Mouse (Mus musculus) kidney, postnatal 36 days (tissue): ENCODE results near the gene Epor.

Source experiments
- DNase-seq, 2 experiments: peaks; one replicate each; pipeline ENCODE4 v3.0.0; 2021 to 2022; ENCODE audit warnings: mixed read lengths in 2 of 2

Gene Epor

DNA sequence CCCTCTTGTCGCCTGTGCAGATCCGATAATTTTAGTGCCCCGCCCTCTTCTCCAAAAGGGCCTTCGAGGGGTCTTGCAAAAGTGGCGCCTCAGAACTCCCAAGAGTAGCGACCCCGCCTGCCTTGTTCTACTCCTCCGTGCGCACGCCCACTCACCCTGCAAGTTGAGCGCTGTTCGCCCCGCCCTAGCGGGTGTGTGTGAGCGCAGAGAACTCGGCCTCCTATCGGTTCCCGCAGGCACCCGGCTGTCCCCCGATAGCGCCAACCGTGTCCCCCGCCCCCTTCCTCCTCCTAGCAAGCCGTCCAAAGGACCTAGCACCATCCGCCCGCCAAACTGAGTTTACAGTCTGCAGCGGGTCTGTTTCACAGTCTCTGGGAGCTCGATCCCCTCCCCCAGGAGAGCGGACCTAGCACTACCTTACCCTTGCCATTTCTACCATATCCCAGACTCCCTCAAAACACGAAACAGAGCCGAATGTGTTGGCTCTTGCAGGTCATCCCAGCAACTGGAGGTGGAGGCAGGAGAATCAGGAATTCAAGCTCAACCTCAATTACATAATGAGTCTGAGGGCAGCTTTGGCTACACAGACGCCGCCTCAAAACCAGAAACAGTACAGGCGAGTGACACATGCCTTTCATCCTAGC is 768 bp downstream of the Epor start:
- peak; percentile 57 to 77 for DNase-seq

DNA sequence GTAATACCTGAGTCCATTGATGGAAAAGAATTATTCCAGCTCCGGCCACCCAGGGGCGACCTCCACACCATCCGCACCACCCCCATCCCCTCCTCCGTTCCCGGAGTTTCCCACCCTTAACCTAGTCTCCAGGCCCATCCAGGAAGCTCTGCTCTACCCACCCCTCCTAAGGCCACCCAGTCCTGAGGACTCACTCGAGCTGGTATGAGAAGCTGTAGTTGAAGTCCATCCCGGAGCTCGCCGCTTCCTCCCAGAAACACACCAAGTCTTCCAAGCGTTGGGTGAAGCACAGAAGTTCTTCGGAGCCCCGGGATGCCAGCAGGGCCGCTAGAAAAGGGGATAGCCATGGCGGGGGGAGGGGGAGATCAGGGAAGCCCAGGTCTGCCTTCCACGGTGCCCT is 1.3 kb downstream of the Epor start:
- no peak for DNase-seq

DNA sequence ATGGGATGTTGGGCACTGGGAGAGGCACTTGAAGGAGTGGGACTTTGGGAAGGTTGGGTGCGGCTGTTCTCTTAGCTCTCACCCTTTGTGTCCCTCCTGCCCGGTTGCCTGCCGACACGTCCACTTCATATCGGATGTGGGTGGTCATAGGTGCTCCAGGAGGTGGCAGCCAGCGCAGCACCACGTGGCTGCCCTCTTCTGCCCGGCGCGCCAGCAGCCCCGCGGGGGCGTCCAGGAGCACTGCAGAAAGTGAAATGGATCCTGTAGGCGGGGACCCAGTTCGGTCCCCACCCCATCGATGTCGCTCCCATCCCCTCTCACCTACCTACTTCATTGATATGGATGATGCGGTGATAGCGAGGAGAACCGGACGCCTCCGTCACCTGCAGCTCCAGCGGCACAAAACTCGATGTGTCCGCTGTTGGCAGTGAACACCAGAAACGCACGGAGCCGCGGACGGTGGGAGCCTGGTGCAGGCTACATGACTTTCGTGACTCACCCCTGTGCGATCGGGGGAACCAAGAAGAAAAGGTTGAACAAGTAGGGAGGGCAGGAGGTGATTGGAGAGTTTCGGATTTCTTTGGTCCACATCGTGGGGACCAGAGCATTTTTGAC is 1.8 kb downstream of the Epor start:
- DNase-seq = peak in 1 of 2 experiments; percentile 23

DNA sequence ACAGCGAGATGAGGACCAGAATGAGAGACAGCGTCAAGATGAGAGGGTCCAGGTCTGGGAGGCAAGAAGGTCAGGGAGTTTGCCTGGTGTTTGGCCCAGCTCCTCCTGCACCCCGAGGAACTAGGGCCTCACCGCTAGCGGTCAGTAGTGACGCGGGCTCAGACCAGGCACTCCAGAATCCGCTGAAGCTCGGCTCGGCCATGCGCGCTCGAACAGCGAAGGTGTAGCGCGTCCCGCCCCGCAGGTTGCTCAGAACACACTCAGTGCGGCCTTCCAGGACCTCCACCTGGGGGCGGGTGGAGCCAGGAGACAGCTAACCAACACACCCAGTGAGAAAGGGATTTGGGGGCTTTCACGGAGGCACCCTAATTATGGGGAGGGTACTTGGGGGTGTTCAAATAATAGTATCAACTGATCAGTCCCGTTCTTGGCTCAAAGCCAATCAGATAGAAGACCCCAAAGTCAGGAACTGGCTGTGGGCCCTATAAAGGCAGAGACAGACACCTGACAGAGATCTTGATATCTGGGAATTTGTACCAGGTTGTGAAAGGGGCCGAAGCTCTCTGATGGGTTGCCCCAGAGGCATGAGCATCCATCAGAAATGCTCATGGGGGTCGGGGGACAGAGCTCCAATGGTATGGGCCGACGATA is 2.6 kb downstream of the Epor start:
- peak; percentile 57 to 73 for DNase-seq

DNA sequence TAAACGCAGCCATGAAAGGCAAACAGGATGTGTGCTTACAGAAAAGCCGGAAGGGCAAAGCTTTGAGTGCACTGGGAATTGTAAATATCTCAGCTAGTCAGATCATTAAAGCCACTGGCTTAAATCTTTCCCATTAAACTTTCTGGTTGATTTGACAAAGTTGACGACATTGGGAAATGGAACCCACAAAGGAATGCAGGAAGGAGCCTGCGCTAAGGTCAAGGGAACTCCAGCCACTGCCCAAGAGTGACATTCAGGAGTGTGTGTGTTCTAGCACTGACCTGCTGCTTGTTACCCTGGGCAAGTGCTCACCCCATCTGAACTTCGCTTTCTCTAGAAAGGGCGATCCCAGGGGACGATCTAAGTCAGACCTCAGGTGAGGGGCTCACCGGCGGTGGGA is 3.2 kb downstream of the Epor start:
- peak; percentile 32 to 41 for DNase-seq

DNA sequence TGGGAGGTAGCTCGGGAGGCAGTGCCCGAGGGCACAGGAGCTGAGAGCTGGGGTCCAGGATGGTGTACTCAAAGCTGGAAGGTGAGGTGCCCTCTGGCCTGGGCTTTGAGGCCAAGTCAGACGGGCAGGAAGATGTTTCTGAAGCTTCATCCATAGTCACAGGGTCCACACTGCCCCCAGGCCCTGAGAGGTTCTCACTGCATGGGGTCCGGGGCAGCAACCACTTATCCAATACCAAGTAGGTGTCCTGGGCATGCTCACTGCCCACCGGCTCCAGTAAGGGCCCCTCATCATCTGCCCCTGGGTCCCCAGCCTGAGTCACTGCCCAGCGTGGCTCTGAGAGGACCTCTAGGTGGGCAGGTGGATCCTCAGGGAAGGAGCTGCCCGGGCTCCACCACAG is 4.1 kb downstream of the Epor start:
- no peak for DNase-seq

DNA sequence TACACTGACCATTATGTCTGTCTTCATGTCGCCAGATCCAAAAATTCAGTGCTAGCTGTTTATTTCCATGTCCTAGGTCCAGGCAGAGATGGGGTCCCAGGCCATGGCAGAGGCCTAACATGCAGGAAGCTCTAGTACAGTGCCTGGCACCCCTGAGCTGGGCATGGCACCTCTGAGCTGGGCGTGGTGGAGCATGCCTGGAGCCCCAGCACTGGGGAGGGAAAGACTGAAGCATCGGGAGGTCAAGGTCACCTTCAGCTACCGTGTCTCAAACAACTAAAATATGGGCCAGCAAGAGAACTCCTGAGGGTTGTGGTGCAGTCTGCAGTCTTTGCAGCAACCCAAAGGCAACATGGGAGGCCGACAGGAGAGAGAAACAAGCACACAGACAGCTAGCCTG is 4.9 kb downstream of the Epor start:
- DNase-seq = no peak

DNA sequence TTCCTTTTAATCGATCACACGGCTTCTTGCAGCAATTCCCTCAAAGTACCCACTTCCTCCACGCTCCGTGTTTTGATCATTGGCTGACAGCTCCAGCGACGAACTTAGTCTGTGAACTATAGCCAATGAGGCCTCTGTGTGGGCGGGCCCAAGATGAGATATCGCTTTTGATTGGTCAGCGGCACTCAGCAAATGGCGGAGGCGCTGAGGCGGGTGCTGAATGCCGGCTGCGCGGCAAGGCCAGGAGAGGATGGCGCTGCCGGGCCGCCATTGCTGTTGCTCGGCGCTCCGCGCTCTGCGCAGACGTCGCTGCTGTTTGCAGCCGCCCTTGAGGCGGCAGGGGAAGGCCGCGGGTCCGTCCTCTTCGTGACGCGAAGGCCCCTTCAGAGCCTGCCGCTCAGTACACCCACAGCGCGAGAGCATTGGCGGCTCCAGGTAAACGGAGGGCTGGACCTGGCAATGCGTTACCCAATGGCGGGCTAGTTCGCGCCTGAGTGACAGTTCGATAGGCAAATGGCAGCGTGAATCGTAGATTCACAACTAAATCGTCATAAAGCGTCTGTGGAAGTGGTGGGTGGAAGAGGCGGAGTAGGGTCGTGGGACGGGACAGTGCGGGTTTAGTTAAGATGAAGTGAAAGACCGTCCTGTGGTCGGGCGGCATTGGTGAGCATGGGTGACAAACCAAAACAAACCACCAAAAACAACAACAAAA is 7.6 kb downstream of the Epor start, which contains the start of gene Swsap1:
TSS of gene Swsap1 (plus strand) at position 186 of the 712 bp plus-strand sequence.
- peak; percentile 97 to 99 for DNase-seq

DNA sequence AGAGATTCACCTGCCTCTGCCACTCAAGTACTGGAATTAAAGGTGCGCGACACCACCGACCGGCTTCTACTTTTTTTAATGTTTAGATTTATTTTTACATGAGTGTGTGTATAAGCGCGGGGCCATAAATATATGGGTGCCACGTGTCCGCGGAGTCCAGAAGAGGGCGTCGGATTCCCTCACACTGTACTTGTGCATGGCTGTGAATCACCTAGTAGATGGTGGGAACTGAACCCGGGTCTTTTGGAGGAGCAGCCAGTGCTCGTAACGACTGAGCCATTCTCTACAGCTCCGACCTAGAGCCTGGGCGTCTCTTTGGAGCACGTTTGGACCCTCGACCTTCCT is 8.1 kb downstream of the Epor start:
- DNase-seq = no peak

DNA sequence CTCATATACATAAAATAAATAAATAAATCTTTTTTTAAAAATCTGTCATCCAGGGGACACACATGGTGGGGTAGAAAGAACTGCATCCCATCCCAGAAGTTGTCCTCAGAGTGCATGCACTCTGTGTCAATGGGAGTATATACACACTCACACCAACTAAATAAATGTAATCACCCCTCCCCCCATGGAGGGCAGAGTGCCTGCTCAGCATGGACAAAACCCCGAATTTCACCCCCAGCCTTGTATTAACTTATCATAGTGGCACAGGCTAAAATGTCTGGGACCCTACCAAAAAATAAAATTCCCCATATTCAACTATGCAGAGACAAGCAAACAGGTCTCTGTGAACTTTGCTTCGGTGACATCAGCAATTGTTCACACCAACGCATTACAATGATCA is 8.7 kb downstream of the Epor start:
- no peak for DNase-seq

DNA sequence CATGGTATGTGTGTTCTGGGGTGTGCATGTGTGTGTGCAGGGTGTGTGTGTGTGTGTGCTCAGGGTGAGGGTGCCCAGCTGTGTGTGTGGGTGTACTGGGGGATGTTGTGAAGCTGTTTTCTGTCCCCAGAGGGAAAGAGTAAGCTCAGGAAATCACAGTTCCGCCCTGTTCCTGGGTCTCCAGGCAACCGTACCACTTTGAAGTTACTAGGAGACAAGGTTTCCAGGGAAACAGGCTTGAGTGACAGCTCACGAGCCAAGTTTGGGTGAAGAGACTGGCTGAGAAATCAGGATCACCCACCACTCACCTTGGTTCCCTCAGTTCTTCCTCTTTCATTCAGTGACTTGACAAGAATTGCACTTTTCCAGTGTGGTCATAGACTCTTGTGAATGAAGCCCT is 9.7 kb downstream of the Epor start:
- no peak for DNase-seq

DNA sequence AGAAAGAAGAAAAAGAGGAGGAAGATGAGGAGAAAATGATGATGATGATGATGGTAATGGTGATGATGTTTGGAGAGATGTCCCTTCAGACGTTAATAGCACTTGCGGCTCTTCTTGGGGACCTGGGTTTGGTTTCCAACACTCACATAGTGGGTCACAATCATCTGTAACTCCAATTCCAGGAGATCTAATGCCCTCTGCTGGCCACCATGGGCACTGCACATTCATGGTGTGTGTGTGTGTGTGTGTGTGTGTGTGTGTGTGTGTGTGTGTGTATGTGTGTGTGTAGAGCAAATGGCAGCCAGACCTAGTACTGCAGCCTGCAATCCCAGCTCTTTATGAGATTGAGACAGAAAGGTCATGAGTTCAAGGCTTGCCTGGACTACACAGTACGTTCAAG is 11.3 kb downstream of the Epor start:
- DNase-seq = no peak

DNA sequence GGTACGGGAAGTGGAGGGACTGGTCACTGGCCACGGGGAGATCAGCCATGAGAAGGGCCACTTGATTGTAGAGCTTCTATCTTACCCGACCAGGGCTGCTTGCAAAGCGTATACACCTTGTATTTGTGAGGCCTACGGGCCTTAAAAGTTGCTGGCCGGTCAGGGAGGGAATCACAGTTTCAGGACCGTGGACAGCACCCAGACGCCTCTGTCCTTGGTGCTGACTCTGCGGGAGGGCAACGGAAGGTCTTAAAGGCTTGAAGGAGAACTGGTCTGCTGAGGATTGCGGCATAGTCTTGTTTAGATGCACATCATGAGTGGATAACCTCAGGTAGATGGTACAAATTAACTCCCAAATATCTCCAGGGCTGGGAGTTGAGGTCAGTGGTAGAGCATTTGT is 13.0 kb downstream of the Epor start:
- peak; percentile 46 to 84 for DNase-seq

DNA sequence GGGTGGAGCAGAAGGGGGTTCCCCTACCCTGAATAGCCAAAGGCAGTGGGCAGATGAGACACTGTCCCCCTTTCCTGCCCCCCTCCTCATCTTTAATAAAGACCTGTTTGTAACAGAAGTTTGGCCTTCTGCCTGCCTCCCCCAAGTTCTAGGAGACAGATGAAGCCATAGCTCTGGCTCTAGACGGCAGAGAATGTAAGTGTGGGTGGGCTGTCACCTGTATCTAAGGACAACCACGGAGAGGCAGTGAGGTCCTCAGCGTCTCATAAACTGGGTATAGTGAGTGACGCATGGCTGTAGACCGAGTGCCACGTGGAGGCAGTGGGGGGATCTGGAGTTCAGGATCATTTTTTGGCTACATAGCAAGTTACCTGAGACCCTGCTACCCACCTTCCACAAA is 14.5 kb downstream of the Epor start:
- DNase-seq = no peak

DNA sequence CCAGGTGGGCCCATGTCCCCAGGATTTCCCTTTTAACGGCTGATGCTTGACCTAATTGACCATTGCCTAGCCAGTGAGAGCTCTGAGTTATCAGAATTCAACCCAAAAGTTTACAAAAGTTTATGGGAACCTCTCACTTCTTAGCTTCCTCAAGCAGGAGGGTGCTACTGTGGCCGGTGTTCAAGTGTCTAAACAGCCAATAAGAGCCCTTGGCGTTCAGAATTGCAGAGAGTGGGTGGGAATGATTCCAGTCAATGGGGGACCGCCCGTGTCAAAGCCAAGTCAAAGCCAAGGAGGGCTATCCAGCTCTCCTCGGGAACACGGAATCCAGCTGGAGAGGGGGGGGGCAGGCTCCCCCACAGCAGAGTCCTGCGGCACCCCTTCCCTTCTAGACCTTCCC is 15.2 kb downstream of the Epor start:
- DNase-seq = no peak

DNA sequence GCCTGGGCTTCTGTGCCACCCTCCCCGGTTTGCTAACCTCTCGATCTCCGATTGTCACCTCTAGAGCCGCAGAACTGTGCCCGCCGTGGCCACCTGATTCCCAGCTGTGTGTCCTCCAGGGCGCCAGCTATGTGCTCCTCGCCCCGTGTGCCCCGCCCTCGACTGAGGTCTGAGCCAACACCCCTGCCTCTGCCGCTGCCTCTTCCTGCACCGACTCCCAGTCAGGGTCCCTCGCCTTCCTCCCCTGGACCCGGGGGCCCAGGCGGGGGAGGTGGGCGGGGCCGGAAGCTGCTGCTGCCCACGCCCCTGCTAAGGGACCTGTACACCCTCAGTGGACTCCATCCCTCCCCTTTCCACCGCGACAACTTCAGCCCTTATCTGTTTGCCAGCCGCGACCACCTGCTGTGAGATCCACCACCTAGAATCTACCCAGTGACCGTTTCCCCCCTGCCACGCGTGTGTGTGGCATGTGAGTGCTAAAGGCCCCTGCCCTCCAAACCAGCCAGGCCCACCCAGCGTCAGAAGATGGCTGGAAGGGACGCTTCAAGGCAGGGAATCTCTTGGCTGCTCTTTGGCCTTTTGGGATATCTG is 15.7 kb downstream of the Epor start:
- DNase-seq = no peak

DNA sequence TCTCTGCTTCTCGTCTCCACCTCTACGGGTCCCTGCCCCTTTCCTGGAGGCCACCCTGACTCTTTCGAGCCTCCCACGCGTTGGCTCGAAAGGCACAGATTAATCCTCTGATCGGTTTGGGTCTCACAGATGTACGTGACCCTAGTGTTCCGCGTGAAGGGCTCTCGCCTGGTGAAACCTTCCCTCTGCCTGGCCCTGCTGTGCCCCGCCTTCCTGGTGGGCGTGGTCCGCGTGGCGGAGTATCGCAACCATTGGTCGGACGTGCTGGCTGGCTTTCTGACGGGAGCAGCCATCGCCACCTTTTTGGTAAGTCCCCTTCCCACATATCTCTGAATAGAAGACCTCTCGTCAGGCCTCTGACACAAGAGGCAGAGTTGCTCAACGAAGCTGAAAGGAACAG is 19.0 kb downstream of the Epor start:
- peak in 1 of 2 experiments; percentile 51 for DNase-seq

DNA sequence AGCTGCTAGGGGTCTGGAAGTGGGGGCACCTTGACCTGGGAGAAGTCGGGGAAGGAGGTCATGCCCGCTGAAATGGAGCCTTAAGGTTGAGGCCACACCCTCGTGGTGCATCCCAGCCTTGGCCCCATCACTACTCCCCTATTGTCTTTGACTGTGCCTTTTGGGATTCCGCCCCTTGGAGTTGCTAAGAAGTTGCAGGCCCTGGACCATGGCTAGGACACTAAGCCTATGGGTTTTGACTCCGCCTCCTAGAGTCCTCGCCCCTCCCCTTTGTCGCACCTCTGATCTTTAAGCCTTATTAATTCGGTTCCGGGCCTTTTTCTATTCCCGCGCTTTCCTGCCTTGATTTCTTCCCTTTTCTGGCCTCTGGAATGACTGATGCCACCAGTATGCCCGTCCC is 19.7 kb downstream of the Epor start:
- DNase-seq = no peak

DNA sequence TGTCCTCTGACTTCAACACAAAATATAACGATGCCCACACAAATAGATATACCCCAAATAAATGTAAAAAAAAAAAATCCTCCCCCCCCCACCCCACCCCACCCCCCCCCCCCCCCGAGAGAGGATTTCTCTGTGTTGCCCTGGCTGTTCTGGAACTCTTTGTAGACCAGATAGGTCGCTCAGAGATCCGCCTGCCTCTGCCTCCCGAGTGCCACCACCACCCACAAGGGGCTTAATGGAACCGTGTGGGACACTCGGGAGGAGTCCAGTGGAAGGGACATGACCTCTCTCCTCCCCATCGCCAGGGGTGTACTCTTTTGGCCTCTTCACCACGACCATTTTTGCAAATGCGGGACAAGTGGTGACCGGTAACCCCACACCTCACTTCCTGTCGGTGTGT is 20.3 kb downstream of the Epor start:
- DNase-seq = no peak

DNA sequence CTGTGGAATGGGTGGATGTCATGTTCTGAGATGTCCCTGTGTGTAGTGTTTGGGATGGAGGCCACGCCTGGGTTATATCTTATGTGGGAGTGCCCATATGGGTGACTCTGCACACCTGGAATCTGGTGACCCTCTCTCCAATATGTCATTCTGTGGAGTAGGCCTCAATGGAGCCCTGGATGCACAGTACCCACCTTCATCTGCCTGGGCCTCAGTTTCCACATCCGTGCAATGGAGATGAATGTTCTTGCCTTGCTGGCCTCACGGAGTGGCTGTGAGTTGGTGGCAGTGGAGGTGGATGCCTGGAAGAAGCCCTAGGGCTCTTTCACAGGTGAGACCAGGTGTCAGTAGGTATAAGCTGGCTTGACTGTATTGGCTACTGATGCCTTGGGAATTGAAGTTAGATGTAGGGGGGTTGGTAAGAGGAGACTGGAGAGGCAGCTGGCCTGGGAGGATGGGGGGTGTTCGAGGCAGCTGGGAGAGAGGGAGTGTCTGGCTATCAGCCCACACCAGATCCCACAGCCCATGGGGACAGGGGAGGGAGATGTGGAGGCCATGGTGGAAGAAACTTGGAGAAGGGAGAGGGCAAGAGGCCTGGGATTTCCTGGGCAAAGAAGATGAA is 25.0 kb downstream of the Epor start:
- no peak for DNase-seq

DNA sequence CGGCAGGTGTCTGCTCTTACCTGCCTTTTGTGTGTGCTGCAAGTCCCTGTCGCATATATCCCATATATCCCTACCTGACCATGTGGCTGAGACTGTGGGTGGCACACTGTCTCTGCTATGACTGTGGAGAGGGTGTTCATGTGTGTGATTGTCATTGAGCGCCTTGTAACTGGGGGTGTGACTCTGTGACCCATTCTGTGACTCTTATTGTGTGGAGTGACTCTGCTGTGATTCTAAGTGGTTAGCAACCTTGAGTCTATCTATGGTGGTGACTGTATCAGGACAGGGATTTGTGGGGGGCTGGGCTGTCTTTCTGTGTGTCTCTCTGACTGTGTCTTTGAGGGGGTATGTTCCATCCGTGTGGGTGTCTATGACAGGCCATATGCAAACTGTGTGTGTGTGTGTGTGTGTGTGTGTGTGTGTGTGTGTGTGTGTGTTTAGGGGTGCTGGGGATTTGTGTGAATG is 25.6 kb downstream of the Epor start:
- DNase-seq = no peak

DNA sequence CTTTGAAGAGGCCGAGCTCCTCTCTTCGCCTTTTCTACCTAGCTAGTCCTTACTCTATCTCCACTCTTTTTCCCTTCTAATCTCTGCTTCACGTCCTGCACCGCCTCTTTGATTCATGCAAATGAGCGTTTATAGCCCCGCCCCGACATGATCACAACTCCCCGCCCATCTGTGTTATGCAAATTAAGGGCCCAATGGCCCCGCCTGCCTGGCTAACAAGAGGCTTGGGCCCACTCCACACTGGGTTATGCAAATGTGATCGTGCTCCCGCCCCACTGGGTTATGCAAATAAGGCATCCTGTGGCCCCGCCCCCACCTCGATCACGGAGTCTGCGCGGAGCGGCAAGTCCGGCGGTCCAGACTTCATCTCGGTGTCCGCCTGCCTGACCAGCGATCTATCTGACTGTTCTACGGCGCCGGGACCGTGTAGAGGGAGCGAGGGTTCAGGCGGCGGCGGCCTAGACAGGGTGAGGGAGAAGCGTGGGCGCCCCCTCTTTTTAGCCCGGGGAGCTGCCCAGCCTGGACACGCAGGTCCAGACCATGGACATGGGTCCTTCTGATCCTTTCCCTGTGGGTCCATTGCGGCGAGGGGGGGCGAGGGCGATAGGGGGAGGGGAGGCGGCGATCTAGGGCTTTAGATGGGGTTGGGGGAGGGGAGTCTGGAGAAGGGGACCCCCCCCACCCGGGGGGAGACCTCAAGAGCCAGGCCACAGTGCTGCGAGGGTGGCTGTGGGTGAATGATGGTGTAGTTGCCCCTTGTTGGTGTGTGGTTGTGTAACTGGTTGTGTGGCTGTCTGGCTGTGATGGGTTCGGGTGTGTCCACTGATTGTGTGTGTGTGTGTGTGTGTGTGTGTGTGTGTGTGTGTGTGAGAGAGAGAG is 26.4 kb downstream of the Epor start, which contains the start of gene Plppr2:
TSS of gene Plppr2 (plus strand) at position 342 of the 879 bp plus-strand sequence.
- DNase-seq = peak; percentile 97 to 99
